Mouse (Mus musculus): ENCODE results near the gene Pcsk6.

DNA sequence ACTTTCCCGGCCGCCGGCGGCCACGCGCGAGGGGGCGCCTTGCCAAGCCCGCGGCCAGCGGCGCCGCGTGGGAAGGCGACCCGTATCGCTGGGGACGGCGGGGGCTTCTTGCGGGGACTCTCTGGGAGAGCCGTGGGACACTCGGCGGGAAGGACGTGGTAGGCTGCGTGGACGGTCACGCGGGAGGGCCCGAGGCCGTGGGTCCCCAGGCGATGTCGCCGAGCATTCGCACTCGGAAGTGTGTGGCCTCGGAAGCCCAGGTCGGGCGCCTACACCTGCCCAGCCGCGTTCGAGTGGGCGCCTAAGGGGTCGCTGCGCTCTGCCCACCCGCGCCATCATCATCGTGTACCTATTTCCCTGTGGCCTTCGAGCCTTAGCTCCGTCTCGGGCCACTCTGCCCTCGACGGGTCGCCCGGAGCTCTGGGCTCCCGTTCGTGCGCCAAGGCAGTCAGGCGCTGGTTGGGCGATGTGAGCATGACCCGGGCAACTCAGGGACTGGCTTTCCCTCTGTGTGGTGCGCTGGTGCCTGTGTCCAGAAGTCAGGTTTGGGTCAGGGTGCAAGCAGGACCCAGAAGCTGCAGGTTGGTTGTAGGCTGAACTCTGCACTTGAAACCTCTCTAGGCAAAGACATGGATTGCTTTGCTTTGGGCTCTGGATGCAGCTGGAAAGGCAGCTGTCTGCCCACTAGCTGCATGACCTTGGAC lies 1.1 kb downstream of the Pcsk6 start:
- TF ChIP-seq CTCF (IDR thresholded peaks at IDR 0.05; ENCODE audit: low read depth, low read length) = no peak
- TF ChIP-seq EP300 (IDR thresholded peaks at IDR 0.05; ENCODE audit: insufficient read depth, low read depth, low read length) = no peak
- TF ChIP-seq POLR2A (IDR thresholded peaks at IDR 0.05; ENCODE audit: insufficient read depth, low read length) = no peak

Data from ES-Bruce4 (cell line).